In genomic region chr8:126733779-126734178, GRCm38 (mm10) we compare ENCODE assay signal across 14 mouse cellular contexts.
DNase-seq lines count a peak whose midpoint lies in the region; ATAC-seq lines count a peak whose summit lies in the region.
"Had no signal": no experiment of that assay in that cellular context is flagged by ENCODE, and none has a peak within 500 bp of the region (broad histone marks: within the 10 kb centered on the region; RNA-seq: fewer than 3 reads in every experiment).

No protein-coding gene starts in this region.

- peak overlapping the region; percentile 97; the same call in 1 of the 2 replicates for H3K27ac ChIP-seq in kidney, embryonic 14.5 days (ENCODE audit: low read depth, low read length)
- H3K27ac ChIP-seq in midbrain, embryonic 12.5 days (replicated peaks), result peak overlapping the region; percentile 46
- H3K27ac ChIP-seq in midbrain, embryonic 10.5 days (replicated peaks), result no peak overlapping the region
- H3K27ac ChIP-seq in stomach, embryonic 16.5 days (ENCODE audit: low read length), result peak overlapping the region; percentile 100
- H3K27ac ChIP-seq: forebrain, embryonic 12.5 days; layer of hippocampus, adult 2 months; liver, embryonic 13.5 days; neural tube, embryonic 12.5 days had no signal

- H3K4me2 ChIP-seq in kidney, embryonic 14.5 days (replicated peaks; ENCODE audit: low read depth, low read length), result no peak overlapping the region
- no peak overlapping the region for H3K4me2 ChIP-seq in midbrain, embryonic 12.5 days (replicated peaks)
- no peak overlapping the region for H3K4me2 ChIP-seq in stomach, embryonic 16.5 days (ENCODE audit: low read depth, low read length)
- H3K4me2 ChIP-seq: forebrain, embryonic 12.5 days; liver, embryonic 13.5 days; neural tube, embryonic 12.5 days had no signal

- WGBS in kidney, embryonic 14.5 days, result 70% methylated on average over 6 of the region's 6 CpGs
- 79% methylated on average over 6 of the region's 6 CpGs for WGBS in midbrain, embryonic 12.5 days
- WGBS in midbrain, embryonic 10.5 days, result 92% methylated on average over 6 of the region's 6 CpGs
- 68% methylated on average over 6 of the region's 6 CpGs for WGBS in stomach, embryonic 16.5 days

- H3K4me3 ChIP-seq in kidney, embryonic 14.5 days (ENCODE audit: low read length), result no peak overlapping the region
- H3K4me3 ChIP-seq in midbrain, embryonic 12.5 days, result no peak overlapping the region
- no peak overlapping the region for H3K4me3 ChIP-seq in midbrain, embryonic 10.5 days
- H3K4me3 ChIP-seq in stomach, embryonic 16.5 days (replicated peaks; ENCODE audit: low read length), result no peak overlapping the region
- H3K4me3 ChIP-seq: forebrain, embryonic 12.5 days; layer of hippocampus, adult 2 months; liver, embryonic 13.5 days; neural tube, embryonic 12.5 days had no signal

- no peak for ATAC-seq in kidney, embryonic 14.5 days (ENCODE audit: low FRiP score, low TSS enrichment)
- no peak for ATAC-seq in midbrain, embryonic 12.5 days (ENCODE audit: low FRiP score, low read depth)
- no peak for ATAC-seq in stomach, embryonic 16.5 days (ENCODE audit: insufficient read depth, low FRiP score)

- no peaks in the 10 kb centered on the region for H3K27me3 ChIP-seq in kidney, embryonic 14.5 days (ENCODE audit: control insufficient read depth, insufficient read depth, low read length)
- H3K27me3 ChIP-seq in midbrain, embryonic 12.5 days, result no peaks in the 10 kb centered on the region; the same call in 1 of the 2 replicates
- H3K27me3 ChIP-seq in midbrain, embryonic 10.5 days (ENCODE audit: low read depth, poor library complexity, severe bottlenecking), result no peaks in the 10 kb centered on the region; the same call in 1 of the 2 replicates
- no peaks in the 10 kb centered on the region for H3K27me3 ChIP-seq in stomach, embryonic 16.5 days (ENCODE audit: control insufficient read depth, insufficient read depth, low read length)
- H3K27me3 ChIP-seq: forebrain, embryonic 12.5 days; liver, embryonic 13.5 days had no signal

- peaks cover 40% of the 10 kb centered on the region for H3K4me1 ChIP-seq in kidney, embryonic 14.5 days (ENCODE audit: control insufficient read depth, insufficient read depth, low read length)
- peaks cover 43% of the 10 kb centered on the region for H3K4me1 ChIP-seq in midbrain, embryonic 12.5 days
- peaks cover 40% of the 10 kb centered on the region for H3K4me1 ChIP-seq in midbrain, embryonic 10.5 days
- peaks cover 42% of the 10 kb centered on the region for H3K4me1 ChIP-seq in stomach, embryonic 16.5 days (ENCODE audit: control insufficient read depth, insufficient read depth, low read length)

- DNase-seq in gastrocnemius, adult 18-20 months (ENCODE audit: low spot score), result peak; percentile 27
- DNase-seq in gastrocnemius, postnatal 4 days (ENCODE audit: low spot score in 2 of 2), result no peak
- DNase-seq in kidney, postnatal 10 days, result no peak
- no peak for DNase-seq in midbrain, embryonic 10.5 days (ENCODE audit: low spot score)
- no peak for DNase-seq in thymus, postnatal 10 days (ENCODE audit: low spot score in 2 of 2)
- DNase-seq: heart, postnatal 14 days; liver, embryonic 13.5 days; right cerebral cortex, postnatal 14 days had no signal

- no peaks in the 10 kb centered on the region for H3K9me3 ChIP-seq in kidney, embryonic 14.5 days (ENCODE audit: control insufficient read depth, low read length)
- no peaks in the 10 kb centered on the region for H3K9me3 ChIP-seq in midbrain, embryonic 12.5 days
- H3K9me3 ChIP-seq in midbrain, embryonic 10.5 days (replicated peaks), result no peaks in the 10 kb centered on the region
- no peaks in the 10 kb centered on the region for H3K9me3 ChIP-seq in stomach, embryonic 16.5 days (replicated peaks; ENCODE audit: control insufficient read depth, low read length)
- H3K9me3 ChIP-seq: forebrain, embryonic 12.5 days; liver, embryonic 13.5 days; neural tube, embryonic 12.5 days had no signal

- H3K36me3 ChIP-seq in kidney, embryonic 14.5 days (ENCODE audit: control insufficient read depth, insufficient read depth, low read length), result no peaks in the 10 kb centered on the region
- no peaks in the 10 kb centered on the region for H3K36me3 ChIP-seq in midbrain, embryonic 12.5 days
- H3K36me3 ChIP-seq in midbrain, embryonic 10.5 days, result no peaks in the 10 kb centered on the region
- no peaks in the 10 kb centered on the region for H3K36me3 ChIP-seq in stomach, embryonic 16.5 days (ENCODE audit: control insufficient read depth, insufficient read depth, low read length)
- H3K36me3 ChIP-seq: forebrain, embryonic 12.5 days; liver, embryonic 13.5 days; neural tube, embryonic 12.5 days had no signal

- no peak overlapping the region for H3K9ac ChIP-seq in kidney, embryonic 14.5 days (ENCODE audit: low read depth, low read length)
- H3K9ac ChIP-seq in midbrain, embryonic 12.5 days (replicated peaks), result no peak overlapping the region
- H3K9ac ChIP-seq in stomach, embryonic 16.5 days (ENCODE audit: low read length), result no peak overlapping the region
- H3K9ac ChIP-seq: forebrain, embryonic 12.5 days; liver, embryonic 13.5 days; neural tube, embryonic 12.5 days had no signal
